Mouse (Mus musculus) T-helper 17 cell (primary cell): ENCODE measurements around the gene Zc3h12a.

Experiments
- in situ Hi-C, 2 experiments: fragments of 300-600 bp; cut with MboI, MseI; formaldehyde crosslinking; loops; 1 replicate in 1 of 2; 2 replicates in 1 of 2; pipeline ENCODE4 v1.15.1; 2025; ENCODE audit warnings: high pct_unique_total_duplicates in 2 of 2

Zc3h12a gene

GRCm38 (mm10) chr4:125127305-125128084, at the start of gene Zc3h12a:
TSS of gene Zc3h12a (minus strand) at chr4:125127840.
- in situ Hi-C loops: loop anchor here (5.0 to 25.0 kb wide), 4 partner anchors 420 to 1897 kb away; partner anchors contain the start of genes 4930535I16Rik (in 2 of the 2), Rragc (in 2 of the 2), Mycbp (in 1 of the 2) and Sfpq (in 1 of the 2)

- in situ Hi-C loops: loop anchor here in 1 of 2 experiments (10.0 kb wide), 1 partner anchor 628 kb away; no protein-coding TSS in a partner anchor
These were observed 49.1 kb upstream of the Zc3h12a start for GRCm38 (mm10) chr4:125176639-125177165.

GRCm38 (mm10) chr4:125176190-125176589, 48.5 kb upstream of the Zc3h12a start:
- in situ Hi-C loops: loop anchor here in 1 of 2 experiments (10.0 kb wide), 1 partner anchor 629 kb away; no protein-coding TSS in a partner anchor

GRCm38 (mm10) chr4:125175591-125175990, 48.0 kb upstream of the Zc3h12a start:
- in situ Hi-C loops: loop anchor here in 1 of 2 experiments (10.0 kb wide), 1 partner anchor 629 kb away; no protein-coding TSS in a partner anchor

GRCm38 (mm10) chr4:125174516-125175185, 47.0 kb upstream of the Zc3h12a start:
- in situ Hi-C loops: loop anchor here in 1 of 2 experiments (10.0 kb wide), 1 partner anchor 630 kb away; no protein-coding TSS in a partner anchor

GRCm38 (mm10) chr4:125173150-125173549, 45.5 kb upstream of the Zc3h12a start:
- in situ Hi-C loops: loop anchor here in 1 of 2 experiments (10.0 kb wide), 1 partner anchor 632 kb away; no protein-coding TSS in a partner anchor

- in situ Hi-C loops: loop anchor here in 1 of 2 experiments (10.0 kb wide), 1 partner anchor 632 kb away; no protein-coding TSS in a partner anchor
These were observed 45.1 kb upstream of the Zc3h12a start for GRCm38 (mm10) chr4:125172736-125173135.

GRCm38 (mm10) chr4:125167723-125168122, 40.1 kb upstream of the Zc3h12a start:
- in situ Hi-C loops: no loop called here

GRCm38 (mm10) chr4:125164861-125165260, 37.2 kb upstream of the Zc3h12a start:
- in situ Hi-C loops: no loop called here

- in situ Hi-C loops: no loop called here
These were observed 35.1 kb upstream of the Zc3h12a start for GRCm38 (mm10) chr4:125162701-125163100.

GRCm38 (mm10) chr4:125161392-125161791, 33.8 kb upstream of the Zc3h12a start:
- in situ Hi-C loops: no loop called here

- in situ Hi-C loops: no loop called here
These were observed 33.3 kb upstream of the Zc3h12a start for GRCm38 (mm10) chr4:125160951-125161331.

GRCm38 (mm10) chr4:125160320-125160950, 32.8 kb upstream of the Zc3h12a start:
- in situ Hi-C loops: no loop called here

GRCm38 (mm10) chr4:125158581-125159317, 31.1 kb upstream of the Zc3h12a start:
- in situ Hi-C loops: loop anchor here in 1 of 2 experiments (10.0 kb wide), 1 partner anchor 1914 kb away; no protein-coding TSS in a partner anchor

GRCm38 (mm10) chr4:125158081-125158480, 30.4 kb upstream of the Zc3h12a start:
- in situ Hi-C loops: loop anchor here in 1 of 2 experiments (10.0 kb wide), 1 partner anchor 1913 kb away; no protein-coding TSS in a partner anchor

GRCm38 (mm10) chr4:125157322-125157721, 29.7 kb upstream of the Zc3h12a start:
- in situ Hi-C loops: loop anchor here in 1 of 2 experiments (10.0 kb wide), 1 partner anchor 1913 kb away; no protein-coding TSS in a partner anchor

- in situ Hi-C loops: loop anchor here in 1 of 2 experiments (10.0 kb wide), 1 partner anchor 1911 kb away; no protein-coding TSS in a partner anchor
These were observed 28.0 kb upstream of the Zc3h12a start for GRCm38 (mm10) chr4:125155646-125156045.

- in situ Hi-C loops: loop anchor here in 1 of 2 experiments (10.0 kb wide), 1 partner anchor 1909 kb away; no protein-coding TSS in a partner anchor
These were observed 26.1 kb upstream of the Zc3h12a start for GRCm38 (mm10) chr4:125153659-125154241.

- in situ Hi-C loops: loop anchor here in 1 of 2 experiments (10.0 kb wide), 1 partner anchor 1908 kb away; no protein-coding TSS in a partner anchor
These were observed 24.8 kb upstream of the Zc3h12a start for GRCm38 (mm10) chr4:125152469-125152868.
